Mouse (Mus musculus) skeletal muscle tissue, adult 2 months (tissue): Measurements from ENCODE around the gene Aff1.

Experiments used
- DNase-seq: peaks from one replicate; pipeline ENCODE4 v3.0.0-alpha.2; 2012; ENCODE audit warnings: low read depth, low spot score

Aff1 gene

DNA sequence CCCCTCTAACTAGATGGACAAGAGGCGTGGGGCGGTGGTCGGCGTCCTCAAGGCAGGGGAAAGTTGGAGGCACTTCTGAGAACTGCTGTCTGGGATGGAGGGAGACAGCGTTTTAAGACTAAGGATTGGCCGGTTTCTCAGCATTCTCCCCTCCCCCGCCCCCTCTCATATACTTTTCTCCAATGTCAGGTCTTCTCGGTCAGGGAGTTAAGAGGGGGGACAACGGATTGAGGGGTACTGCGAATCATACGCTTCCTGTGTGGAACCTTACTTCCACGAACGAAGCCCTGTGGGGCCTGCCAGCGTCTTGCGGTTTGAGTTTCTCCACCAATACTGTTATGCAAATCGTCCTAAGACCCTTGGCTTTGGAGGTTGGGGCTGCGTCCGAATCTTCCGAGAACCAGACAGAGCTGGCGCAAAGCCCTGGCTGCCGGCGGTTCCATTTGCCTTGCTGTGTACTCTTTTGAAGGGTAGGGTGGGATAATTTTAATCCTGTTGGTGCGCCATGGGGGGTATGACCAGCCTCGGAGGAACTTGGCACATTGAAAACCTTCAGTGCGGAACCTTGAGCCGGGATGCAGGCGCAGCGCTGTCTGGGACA lies 967 bp downstream of the Aff1 start:
- DNase-seq, result no peak

DNA sequence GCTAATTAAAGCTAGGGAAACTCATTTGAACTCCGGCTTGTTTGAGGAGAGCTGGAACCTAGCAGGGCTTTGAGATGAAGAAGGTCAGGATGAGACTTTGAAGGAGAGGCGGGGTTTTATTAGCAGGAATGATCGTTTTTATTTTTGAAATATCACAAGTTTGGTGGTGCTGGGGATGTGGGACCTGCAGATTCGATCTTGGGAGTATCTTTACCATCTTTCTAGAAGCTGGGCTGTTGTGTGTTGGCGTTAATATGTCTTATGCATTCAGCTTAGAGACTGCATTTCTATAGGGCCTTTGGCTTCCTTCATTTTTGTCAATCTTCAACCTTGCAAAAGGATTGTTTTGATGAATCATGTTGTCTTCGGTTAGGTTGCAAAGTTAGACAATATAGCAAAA lies 1.9 kb downstream of the Aff1 start:
- no peak for DNase-seq

DNA sequence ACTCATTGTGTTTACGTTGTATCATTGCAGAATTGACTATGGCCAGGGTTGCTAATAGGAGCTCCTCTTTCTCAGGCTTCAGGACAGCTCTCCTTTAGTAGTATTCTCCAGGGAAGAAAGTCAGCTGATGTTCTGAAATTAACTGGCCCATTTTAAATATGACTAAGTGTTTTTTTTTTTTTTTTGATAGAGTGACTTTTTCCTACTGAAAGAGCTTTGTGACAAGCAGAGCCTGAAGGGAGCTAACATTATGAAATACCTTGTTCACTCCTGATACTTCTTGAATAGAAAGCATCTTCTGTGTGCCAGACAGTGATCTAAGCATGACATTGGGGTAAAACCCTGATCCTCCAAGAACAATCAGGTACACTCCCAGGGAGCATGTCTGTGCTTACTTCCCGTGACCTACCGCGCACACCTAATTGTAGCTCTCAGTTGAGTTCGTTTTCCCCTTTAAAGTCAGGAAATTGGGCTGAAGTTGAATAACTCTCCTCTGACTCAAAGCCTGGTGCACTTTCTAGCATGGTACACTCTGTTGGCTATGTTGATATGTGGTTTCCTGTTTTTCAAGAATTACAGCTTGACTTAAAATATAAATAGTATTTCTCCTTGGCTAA lies 5.8 kb downstream of the Aff1 start:
- DNase-seq, result no peak

DNA sequence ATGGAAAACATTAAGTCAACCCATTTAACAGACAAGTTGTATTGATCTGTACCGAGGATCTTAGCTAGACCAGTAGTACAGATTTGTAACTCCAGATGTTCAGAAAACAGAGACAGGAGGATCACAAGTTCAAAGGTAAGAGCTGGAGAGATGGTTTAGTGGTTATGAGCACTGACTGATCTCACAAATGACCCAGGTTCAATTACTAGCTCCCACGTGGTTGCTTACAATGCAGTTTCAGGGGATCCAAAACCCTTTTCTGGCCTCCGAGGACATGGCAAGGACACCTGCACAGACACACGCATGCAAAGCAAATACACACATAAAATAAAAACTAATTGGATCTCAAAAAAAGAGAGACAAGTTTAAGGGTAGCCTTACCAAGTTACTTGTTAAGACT lies 6.4 kb downstream of the Aff1 start:
- no peak for DNase-seq

DNA sequence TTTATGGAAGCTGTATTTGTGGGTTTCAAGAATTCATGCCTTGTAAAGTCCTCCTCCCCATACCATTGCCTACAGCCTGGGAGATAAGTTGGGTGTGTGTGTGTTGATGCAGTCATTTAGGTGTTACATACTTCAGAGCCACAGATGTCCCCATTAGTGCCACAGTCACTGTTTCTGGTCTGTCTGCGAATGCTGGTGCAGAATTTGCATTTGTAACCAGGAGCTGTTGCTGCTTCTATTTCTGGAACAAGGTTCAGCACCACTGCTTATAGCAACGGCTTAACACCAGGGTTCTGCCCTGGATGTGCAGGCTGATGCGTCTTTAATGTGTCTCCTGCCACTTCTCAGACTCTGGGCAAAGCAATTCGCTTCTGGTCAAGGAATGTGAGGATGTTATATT lies 7.4 kb downstream of the Aff1 start:
- DNase-seq, result no peak

DNA sequence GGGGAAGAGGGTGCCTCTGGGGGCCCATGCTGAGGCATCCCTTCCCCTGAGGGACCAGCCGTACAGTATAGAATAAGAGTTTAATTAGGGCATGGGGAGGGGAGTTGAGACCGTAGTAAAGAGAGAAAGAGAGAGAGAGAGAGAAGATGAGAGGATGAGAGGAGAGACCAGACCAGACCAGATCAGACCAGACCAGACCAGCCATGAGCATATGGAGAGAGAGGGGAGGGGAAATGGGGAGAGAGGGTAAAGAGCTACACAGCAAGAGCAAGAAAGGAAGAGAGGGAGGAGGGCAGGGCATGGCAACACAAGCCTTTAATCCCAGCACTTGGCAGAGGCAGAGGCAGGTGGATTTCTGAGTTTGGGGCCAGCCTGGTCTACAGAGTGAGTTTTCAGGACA lies 8.5 kb downstream of the Aff1 start:
- DNase-seq, result no peak

DNA sequence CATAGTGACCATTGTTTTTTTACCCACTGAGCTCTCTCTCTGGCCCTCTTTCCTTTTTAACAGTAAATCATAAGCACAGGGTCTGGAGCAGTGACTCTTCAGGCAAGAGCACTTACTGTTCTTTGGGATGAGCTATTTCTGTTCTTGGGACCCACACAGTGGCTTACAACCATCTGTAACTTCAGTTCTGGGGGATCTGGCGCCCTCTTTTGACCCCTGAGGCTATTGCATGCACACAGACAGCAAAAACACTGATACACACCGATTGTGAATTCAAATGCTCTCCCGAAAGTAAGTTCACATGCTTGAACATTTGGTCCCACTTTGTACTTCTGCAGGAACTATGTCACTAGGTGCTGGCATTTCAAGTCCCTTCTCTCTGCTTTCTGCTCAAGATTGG lies 9.3 kb downstream of the Aff1 start:
- no peak for DNase-seq

DNA sequence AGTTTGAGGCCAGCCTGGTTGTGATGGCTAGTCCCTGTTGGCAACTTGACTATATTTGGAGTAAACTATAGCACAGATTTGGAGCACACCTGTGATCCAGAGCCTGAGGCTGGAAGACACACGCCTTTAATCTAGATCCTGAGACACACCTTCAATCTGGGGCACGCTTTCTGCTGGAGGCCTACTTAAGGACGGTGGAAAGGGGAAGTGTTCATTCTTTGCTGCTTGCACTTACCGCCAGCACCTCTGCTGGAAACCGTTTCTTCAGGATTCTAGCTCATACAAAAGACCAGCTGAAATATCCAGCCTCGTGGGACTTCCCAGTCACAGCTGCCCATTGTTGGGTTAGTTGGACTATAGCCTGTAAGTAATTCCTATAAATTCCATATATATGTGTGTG lies 10.4 kb downstream of the Aff1 start:
- no peak for DNase-seq

DNA sequence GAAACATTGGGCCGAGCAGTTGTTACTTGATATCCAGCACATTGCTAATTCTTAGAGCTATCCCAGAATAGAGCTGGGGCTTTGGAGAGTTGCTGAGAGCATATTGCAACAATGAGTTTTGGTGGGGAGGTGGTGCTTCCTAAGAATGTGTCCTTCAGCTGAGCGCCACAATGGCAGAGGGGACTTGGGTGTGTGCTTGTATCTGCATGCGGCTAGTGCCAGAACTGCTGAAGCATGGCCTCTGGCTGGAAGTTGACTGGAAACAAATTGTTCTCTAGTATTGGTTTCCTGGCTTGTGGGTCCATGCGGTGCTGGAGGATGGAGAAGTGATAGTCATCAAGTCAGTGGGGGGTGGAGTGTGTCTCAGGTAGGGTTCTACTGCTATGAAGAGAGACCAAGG lies 13.2 kb downstream of the Aff1 start:
- no peak for DNase-seq

DNA sequence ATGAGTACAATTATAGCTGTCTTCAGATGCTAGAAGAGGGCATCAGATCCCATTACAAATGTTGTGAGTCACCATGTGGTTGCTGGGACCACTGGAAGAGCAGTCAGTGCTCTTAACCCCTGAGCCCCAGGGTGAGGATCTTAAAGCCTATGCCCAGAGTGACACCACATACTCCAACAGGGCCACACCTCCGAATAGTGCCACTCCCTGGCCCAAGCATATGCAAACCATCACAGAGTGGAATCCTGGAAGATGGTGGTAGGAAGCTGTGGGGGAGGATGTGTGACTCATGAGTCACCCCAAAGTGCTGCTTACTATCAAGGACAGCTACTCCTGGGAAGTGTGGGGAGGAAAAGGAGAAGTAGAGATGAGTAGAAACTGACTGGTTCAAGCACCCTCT lies 13.7 kb downstream of the Aff1 start:
- DNase-seq, result no peak

DNA sequence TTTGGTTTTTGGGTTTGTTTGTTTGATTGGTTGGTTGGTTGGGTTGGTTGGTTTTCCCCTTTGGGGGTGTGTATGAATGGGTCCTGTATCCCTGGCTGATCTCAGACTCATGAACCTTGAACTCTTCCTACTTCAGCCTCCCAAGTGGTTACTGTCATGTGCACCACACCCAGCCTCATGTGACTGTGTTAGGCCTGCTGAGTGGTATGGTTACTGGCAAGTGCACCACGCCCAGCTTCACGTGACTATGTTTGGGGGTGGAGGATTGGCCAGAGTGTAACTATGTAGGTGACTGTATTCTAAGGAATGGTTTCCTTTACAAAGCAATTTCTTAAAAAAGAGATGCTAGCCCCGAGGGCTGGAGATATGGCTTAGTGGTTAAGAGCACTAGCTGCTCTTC lies 16.9 kb downstream of the Aff1 start:
- DNase-seq, result no peak

DNA sequence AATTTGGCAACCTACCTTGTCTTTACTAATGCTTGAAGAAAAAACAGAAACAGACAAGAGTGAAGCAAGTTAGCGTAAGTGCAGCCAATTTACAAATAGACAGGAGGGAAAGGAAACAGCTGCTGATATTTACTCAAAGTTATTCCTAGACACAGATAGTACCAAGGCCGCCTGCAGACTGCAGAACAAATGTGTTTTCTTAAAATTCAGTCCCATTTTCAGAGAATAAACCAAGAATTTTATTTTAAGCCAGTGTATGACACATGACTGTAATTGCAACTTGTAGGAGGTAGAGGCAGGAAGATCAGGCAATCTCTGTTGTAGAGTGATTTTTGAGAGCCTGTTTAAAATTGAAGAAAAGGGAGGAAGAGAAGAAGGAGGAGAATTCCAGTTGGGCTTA lies 19.7 kb downstream of the Aff1 start:
- no peak for DNase-seq

DNA sequence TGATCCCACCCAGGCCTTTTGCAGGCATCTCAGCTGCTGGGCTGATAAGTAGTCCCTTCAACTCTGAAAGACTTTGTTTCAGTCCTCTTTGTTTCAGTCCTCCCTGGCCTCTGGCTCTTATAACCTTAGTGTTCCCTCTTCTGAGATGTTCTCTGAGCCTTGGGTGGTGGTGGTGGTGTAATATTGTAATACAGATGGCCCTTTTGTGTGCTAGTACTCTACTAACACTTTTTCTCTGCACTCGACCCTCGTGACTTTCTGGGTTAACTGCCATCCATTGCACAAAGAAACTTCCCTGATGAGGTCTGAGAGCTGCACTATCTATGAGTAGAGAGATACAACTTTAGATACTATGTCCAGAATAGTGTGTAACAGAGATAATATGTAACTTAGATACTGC lies 21.2 kb downstream of the Aff1 start:
- DNase-seq, result no peak

DNA sequence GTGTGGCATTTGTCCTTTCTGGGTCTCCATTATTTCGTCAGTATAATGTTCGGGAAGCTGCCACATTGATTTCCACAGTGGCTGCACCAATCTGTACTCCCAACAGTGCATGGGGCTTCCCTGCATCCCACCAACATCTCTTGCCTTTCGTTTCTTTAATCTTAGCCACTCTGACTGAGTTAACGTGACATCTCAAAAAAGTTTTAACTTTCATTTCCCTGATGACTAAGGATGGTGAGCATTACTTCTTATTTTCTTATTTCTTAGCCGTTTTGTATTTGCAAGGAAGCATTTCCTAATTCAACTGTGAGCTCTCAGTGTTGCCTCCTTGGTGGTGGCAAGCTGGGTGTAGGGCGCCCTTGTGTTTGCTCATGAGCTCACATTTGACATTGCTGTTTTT lies 22.8 kb downstream of the Aff1 start:
- DNase-seq, result no peak

DNA sequence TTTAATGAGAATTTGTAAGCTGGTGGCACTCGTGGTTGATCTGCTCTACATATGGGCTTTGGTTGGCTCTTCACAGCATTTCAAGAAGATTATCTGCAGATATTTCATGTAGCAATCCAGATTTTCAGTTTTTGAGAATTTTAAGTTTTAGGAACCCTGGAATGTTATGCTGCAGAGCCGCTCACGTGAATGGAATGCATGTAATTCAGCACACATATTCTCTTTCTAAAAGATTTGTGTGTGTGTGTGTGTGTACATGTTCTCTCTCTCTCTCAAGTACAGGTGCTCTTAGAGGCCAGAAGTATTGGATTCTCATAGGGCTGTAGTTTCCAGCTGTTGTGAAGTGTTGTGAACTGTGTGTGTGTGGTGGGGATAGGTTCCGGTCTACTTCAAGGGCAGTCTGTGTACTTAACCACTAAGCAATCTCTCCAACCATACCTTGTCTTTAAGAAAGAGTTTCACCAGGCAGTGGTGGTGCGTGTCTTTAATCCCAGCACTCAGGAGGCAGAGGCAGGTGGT lies 24.7 kb downstream of the Aff1 start:
- no peak for DNase-seq

DNA sequence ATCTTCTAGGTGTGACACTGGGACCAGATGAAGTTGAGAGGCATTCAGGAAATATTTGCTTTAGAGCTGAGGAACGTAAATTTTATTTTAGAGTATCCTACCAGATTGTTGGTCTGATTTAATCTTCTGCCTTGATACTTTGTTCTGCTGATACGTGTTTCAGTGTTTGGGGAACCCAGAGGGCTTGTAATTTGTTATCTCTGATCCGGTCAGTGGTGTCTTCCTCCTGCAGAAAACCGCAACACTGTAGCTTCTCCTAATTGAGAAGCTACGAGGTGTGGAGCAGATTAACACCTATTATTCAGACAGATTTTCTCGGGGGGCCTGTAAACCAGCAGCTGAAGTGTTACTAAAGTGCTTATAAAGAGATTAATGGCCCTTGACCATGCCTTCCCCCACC lies 27.0 kb downstream of the Aff1 start:
- no peak for DNase-seq

DNA sequence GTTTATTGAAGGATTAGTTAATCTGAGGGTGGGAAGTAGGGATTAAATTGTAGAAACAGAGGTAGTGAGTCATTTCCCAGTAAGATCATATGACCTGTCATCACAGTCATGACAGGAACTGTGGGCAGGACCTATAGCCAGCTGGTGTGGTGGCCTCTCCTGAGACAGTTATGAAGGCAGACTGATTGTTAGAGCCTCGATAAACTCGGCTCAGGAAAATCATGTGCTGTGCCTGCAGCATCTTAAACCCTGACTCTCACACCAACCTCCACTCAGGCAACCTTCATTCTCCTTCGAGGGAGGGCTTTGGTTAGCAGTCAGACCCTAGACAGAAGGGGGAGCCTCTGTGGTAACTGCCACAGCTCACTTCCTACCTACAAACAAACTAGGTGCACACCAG lies 27.7 kb downstream of the Aff1 start:
- no peak for DNase-seq

DNA sequence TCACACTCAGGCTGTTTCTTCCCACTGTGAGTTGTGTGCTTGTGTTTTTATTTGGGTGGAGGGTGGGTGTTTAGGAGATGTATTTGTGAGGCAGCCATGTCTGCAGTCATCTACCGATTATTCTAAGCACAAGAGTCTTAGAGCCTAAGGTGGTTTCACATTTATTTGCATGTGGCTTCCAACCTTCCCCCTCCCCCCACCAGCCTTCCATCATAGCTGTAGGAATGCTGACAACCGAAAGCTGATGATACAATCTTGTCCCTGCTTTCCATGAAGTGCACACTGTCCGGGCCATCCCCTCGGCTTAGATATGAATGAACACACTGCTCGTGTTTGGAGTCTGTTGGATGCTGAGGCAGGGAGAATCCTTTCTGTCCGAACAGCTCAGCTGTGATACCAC lies 28.8 kb downstream of the Aff1 start:
- DNase-seq, result no peak

DNA sequence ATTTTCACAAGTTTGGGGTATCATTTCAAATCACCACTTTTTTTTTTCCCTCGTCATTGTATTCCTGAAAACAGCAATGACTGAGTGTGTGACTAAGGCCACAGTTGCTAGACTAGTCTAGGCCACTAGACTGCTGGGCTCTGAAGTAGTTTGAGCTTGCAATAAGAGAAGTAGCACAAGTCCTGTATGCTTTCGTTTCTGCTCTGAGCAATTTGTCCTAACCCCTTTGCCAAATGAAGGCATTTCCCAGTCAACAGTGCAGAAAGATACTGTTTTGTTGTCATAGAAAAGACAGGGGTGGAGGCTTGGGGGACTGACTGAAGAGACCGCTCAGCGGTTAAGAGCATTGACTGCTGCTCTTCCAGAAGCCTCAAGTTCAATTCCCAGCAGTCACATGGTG lies 29.3 kb downstream of the Aff1 start:
- DNase-seq, result no peak

DNA sequence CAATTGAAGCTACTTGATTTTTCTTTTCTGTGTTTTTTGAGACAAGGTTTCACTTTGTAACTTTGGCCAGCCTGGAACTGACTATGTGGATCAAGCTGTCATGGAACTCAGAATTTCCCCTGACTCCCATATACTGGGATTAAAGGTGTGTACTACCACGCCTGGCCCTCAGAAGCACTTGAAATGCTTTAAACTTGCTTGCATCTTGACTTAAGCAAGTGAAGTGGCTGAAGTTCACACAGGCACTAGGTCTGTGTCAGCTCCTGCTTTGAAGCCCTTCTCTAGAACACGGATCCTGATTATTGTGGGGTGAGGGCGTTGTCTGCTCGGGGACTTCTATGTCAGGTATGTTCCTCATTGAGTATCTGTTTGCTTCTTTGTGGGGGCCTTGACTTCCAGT lies 30.5 kb downstream of the Aff1 start:
- DNase-seq, result no peak

DNA sequence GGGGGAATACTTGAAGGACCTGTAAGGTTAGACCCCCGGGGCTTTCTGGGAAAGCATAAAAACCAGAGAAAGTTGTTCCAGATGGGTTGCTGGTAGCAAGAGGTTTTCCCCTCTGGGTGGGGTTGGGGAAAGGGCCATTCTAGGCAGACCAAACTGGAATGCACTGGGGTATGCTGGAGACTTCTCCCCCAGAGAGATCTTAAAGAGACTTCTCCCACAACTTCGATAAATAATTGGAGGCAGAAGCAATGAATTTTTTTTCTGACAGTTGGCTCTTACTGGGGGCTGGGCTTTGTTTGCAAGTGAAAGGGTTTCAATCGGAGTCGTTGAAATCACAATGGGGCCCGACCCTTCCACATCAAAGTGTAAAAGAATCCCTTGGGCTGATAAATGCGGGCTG lies 32.2 kb downstream of the Aff1 start:
- DNase-seq, result no peak

DNA sequence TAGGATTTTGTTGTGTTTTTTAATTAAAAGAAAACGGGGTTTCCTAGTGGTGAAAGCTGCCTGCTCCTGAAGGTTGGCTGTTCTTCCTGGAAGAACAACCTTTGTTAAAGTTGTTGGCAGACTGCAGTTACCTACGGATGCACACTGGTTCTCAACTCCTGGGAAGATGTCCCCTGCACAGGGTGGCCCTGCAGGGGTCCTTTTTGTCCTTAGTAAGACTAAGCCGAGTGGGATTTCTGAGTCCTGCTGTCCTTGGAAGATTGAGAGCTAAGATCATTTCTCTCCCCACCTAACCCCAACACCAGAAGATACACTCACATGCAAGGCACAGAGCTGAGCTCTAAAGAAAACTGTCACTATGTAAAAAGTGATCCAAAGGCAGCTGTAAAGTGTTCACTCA lies 32.6 kb downstream of the Aff1 start:
- DNase-seq, result no peak

DNA sequence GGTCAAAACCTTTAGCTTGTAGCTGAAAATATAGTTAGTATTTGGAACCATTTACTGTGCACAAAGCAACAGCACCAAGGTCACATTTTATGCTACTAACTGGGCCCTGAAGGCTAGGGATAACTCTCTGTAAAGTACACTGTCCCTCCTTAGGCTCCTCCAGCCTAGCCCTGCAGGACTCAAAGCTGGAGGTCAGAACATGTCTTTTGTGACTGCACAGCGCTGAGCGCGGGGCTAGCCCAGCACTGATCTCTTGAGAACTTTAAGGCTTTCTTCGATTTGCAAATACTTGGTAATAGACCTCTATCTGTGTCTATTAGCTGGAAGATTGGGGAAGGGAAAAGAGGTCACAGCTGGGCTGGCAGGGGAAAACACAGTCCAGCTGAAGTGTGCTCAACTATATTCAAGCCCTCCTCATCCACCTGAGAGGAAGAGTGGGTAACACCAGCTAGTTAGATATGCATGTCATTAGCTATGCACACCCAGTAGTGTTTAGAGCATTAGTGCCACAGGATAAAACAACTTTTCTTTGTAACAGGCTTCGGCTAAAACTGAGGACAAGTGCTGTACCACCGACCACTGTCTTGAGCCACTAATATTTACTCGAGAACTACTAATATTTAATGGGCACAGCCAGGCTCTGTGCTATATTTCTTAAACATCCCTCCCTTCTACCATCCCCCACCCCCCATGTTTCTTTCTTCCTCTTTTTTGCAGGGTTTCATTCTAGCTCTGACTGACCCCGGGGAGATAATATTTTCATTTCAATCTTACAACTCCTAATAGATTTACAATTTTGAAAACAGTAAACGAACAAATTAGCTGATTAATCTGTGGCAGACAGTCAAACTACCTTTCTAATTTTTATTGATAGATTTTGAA lies 33.3 kb downstream of the Aff1 start:
- no peak for DNase-seq
